Mouse (Mus musculus) spleen, postnatal 4 days (tissue): ENCODE results near the gene Cacnb3.
A peak's percentile ranks its signal among the peaks of the same experiment; 100 is the strongest.

Source experiments
- DNase-seq, 2 experiments: peaks; one replicate each; pipeline ENCODE4 v3.0.0; 2022; ENCODE audit warnings: low spot score in 2 of 2

Gene Cacnb3

DNA sequence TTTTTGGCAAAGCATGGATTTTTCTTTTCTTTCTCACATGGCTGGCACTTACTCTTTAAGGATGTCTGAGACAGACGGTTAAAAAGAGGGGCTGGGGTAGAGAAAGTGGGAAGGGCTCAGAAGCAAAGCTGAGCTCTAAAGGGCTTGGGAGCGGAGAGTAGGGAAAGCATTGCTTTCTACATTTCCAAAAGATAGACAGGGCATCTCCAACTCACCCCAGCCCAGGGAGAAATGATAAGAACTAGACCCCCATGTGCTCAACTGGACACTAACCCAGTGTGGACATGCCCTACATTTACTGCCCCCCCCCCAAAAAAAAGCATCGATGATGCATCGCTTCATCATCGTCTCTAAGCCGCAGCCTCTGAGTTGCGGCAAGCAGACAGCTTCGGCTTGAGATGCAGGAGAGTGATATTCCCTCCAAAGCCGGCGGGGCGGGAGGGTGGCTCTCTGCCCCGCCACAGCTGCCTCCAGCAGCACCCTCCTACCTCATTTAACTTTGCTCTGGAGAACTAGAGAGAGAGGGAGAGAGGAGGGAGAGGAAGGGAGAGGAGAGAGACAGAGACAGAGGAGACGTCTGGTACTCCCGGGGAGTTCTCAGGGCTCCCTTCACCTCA lies 45.1 kb downstream of the Cacnb3 start:
- DNase-seq, result no peak

- DNase-seq, result no peak
Observed at GRCm38 (mm10) chr15:98676471-98676870, 45.8 kb downstream of the Cacnb3 start.

DNA sequence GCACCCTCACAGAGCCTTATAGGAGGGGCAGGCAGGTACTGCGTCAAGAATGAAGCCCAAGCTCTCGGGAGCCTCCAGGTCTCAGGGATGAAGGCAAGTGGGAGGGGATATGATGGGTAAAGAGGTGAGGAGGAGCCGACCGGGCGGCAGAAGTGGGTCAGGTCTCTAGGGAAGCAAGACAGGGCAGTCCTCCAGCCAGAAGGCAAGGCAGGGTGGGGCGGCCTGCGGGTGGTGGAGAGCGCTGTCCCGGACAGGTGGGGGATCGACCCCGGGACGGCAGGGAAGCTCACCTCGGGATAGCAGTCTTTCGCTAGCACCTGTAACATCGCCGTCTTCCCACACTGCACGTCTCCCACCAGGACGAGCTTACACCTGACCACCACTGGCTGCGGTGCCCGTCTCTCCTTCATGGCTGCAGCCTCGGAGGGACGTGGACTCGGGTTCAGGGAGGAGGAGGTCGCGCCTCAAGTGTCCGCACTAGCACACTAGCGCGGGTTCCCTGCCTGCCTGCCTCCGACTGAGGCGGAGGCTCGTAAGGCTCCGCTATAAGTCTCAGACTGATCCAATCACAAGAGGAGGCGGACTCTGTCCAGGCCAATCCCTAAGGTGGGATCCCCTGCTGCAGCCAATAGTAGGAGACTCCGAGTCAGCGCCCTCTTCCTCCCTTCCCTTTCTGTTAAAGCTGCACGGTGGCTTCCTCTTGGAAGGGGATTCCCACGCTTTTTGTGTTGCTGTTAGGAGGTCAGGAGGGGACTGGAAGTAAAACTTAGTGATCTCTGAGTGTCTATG lies 46.5 kb downstream of the Cacnb3 start, which contains the start of gene Rnd1:
Gene Rnd1 (minus strand): TSS at position 522 of the 789 bp plus-strand sequence.
- DNase-seq, result peak; percentile 61 to 77

GRCm38 (mm10) chr15:98677977-98678376 lies 47.3 kb downstream of the Cacnb3 start:
- no peak for DNase-seq

DNA sequence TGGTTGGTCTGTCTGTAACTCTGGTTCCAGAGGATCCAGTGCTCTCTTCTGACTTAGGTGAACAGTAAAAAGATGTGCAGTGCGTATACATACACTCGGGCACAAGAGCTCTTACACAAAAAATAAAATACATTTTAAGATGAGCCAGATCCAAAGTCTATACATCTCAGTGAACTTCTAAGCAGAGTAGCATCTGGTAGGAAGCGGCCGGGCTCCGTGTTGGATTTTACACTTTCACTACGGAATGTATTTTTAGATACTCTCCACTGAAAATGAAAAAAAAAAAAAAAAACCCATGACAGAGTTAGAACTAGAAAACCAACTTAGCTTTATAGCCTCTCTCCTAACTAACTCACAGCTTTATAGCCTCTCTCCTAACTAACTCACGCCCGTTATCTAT lies 50.0 kb downstream of the Cacnb3 start:
- DNase-seq, result no peak

GRCm38 (mm10) chr15:98681633-98682032 lies 51.0 kb downstream of the Cacnb3 start:
- no peak for DNase-seq

DNA sequence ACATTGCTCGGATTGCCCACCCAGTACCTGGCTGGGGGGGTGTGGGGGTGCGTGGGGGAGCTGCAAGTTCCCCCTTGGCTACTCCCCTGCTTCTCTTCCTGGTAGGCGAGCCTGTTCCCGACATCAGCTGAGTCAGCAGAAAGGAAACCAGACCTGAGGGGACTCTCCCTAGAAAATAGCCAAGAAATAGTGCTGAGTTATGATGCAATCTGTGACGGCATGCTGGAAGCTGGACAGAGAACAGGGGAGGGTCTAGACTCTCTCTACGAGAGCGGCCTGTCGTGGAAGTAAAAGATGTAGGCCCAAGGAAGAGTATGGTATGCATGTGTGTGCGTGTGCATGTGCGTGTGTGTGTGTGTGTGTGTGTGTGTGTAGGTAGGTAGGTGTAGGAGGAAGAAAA lies 52.5 kb downstream of the Cacnb3 start:
- DNase-seq, result no peak

- no peak for DNase-seq
Observed at GRCm38 (mm10) chr15:98683746-98684145, 53.1 kb downstream of the Cacnb3 start.

GRCm38 (mm10) chr15:98685926-98686325 lies 55.3 kb downstream of the Cacnb3 start:
- no peak for DNase-seq

GRCm38 (mm10) chr15:98689682-98690081 lies 59.0 kb downstream of the Cacnb3 start:
- no peak for DNase-seq

- DNase-seq, result no peak
Observed at GRCm38 (mm10) chr15:98691486-98692147, 61.0 kb downstream of the Cacnb3 start.

DNA sequence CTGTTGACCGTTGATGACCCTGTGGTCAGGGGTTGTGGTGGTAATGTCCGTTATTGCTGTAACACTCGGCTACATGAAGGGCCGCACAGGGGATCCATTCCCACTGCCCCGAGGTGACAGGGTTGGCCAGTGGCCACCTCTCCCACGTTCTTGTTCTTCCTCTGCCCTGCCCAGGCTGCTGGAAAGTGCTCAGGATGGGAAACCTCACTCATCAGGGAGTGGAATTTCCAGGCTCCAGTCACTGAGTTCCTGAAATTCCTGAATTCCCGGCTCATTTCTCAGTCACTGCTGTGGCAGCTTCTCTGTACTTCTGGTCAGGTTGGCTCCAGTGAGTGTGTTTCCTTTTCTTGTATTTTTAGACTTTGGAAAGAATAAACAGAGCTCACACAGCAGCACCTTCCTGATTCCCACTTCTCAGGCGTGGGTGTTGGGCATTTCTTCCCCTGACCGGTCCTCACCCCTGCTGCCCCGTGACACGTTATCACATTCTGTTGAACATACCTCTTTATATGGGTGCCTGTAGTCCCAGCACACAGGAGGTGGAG lies 61.6 kb downstream of the Cacnb3 start:
- DNase-seq, result no peak
